Mouse (Mus musculus): ENCODE data around the gene Tmpo. TPM values are rescaled to one million over a fixed set of nuclear protein-coding genes. Genes with fewer than 3 reads are reported as not detected.

Gene Tmpo
- polyA plus RNA-seq, 2 experiments = 111 to 116 TPM

- Histone ChIP-seq H3K27me3 (ENCODE audit: control insufficient read depth, insufficient read depth, low read length) (no peaks in the 10 kb centered on the region), H3K36me3 (replicated peaks; ENCODE audit: control insufficient read depth, insufficient read depth, low read depth) (no peaks in the 10 kb centered on the region), H3K9me3 (ENCODE audit: control insufficient read depth, low read length) (no peaks in the 10 kb centered on the region), H3K4me3 (ENCODE audit: insufficient read depth in 1 of 2, low read depth in 2 of 2, low read length in 2 of 2) (no peak overlapping the region), H3K4me1 (replicated peaks; ENCODE audit: control insufficient read depth in 2 of 2, insufficient read depth in 2 of 2, low read length in 1 of 2) (no peaks in the 10 kb centered on the region), H3K27ac (no peak overlapping the region), H3K4me2 (ENCODE audit: low read depth) (no peak overlapping the region), H3K9ac (replicated peaks) (no peak overlapping the region)
- TF ChIP-seq CTCF (IDR thresholded peaks at IDR 0.05; ENCODE audit: low read depth) (no peak), EP300 (IDR thresholded peaks at IDR 0.05; ENCODE audit: low read depth) (no peak)
- no peak for ATAC-seq (ENCODE audit: insufficient read depth)
- whole genome bisulfite sequencing (ENCODE audit: insufficient replicate concordance) = 60% methylated on average over 3 of the region's 3 CpGs
- no peak for DNase-seq (ENCODE audit: low read depth in 3 of 3, low spot score in 3 of 3)
Measured at GRCm38 (mm10) chr10:91105981-91106380, 75.1 kb downstream of the Tmpo start.

GRCm38 (mm10) chr10:91102799-91103590 is 78.1 kb downstream of the Tmpo start:
- 73% methylated on average over 14 of the region's 14 CpGs for WGBS (ENCODE audit: insufficient replicate concordance)
- Histone ChIP-seq H3K9me3 (ENCODE audit: control insufficient read depth, low read length) (no peaks in the 10 kb centered on the region), H3K9ac (replicated peaks) (no peak overlapping the region), H3K4me3 (ENCODE audit: insufficient read depth in 1 of 2, low read depth in 2 of 2, low read length in 2 of 2) (no peak overlapping the region), H3K27ac (no peak overlapping the region), H3K4me2 (ENCODE audit: low read depth) (no peak overlapping the region), H3K36me3 (replicated peaks; ENCODE audit: control insufficient read depth, insufficient read depth, low read depth) (no peaks in the 10 kb centered on the region), H3K4me1 (replicated peaks; ENCODE audit: control insufficient read depth in 2 of 2, insufficient read depth in 2 of 2, low read length in 1 of 2) (no peaks in the 10 kb centered on the region), H3K27me3 (ENCODE audit: control insufficient read depth, insufficient read depth, low read length) (no peaks in the 10 kb centered on the region)
- DNase-seq (ENCODE audit: low read depth in 3 of 3, low spot score in 3 of 3) (no peak), ATAC-seq (ENCODE audit: insufficient read depth) (no peak)
- TF ChIP-seq CTCF (IDR thresholded peaks at IDR 0.05; ENCODE audit: low read depth) (no peak), EP300 (IDR thresholded peaks at IDR 0.05; ENCODE audit: low read depth) (no peak)

- H3K4me3 ChIP-seq (ENCODE audit: insufficient read depth in 1 of 2, low read depth in 2 of 2, low read length in 2 of 2) = no peak overlapping the region
- H3K4me2 ChIP-seq (ENCODE audit: low read depth) = no peak overlapping the region
- H3K36me3 ChIP-seq (replicated peaks; ENCODE audit: control insufficient read depth, insufficient read depth, low read depth) = no peaks in the 10 kb centered on the region
- WGBS (ENCODE audit: insufficient replicate concordance) = 88% methylated on average over 25 of the region's 25 CpGs
- ATAC-seq (ENCODE audit: insufficient read depth) (no peak), DNase-seq (ENCODE audit: low read depth in 3 of 3, low spot score in 3 of 3) (no peak)
- no peak overlapping the region for H3K9ac ChIP-seq (replicated peaks)
- H3K9me3 ChIP-seq (ENCODE audit: control insufficient read depth, low read length) = no peaks in the 10 kb centered on the region
- TF ChIP-seq CTCF (IDR thresholded peaks at IDR 0.05; ENCODE audit: low read depth) (no peak), EP300 (IDR thresholded peaks at IDR 0.05; ENCODE audit: low read depth) (no peak)
- H3K4me1 ChIP-seq (replicated peaks; ENCODE audit: control insufficient read depth in 2 of 2, insufficient read depth in 2 of 2, low read length in 1 of 2) = no peaks in the 10 kb centered on the region
- no peaks in the 10 kb centered on the region for H3K27me3 ChIP-seq (ENCODE audit: control insufficient read depth, insufficient read depth, low read length)
- H3K27ac ChIP-seq = no peak overlapping the region
Measured at GRCm38 (mm10) chr10:91101936-91102335, 79.2 kb downstream of the Tmpo start.

GRCm38 (mm10) chr10:91100101-91100500 is 81.0 kb downstream of the Tmpo start:
- Histone ChIP-seq H3K4me3 (ENCODE audit: insufficient read depth in 1 of 2, low read depth in 2 of 2, low read length in 2 of 2) (no peak overlapping the region), H3K4me1 (replicated peaks; ENCODE audit: control insufficient read depth in 2 of 2, insufficient read depth in 2 of 2, low read length in 1 of 2) (no peaks in the 10 kb centered on the region), H3K9me3 (ENCODE audit: control insufficient read depth, low read length) (no peaks in the 10 kb centered on the region), H3K36me3 (replicated peaks; ENCODE audit: control insufficient read depth, insufficient read depth, low read depth) (no peaks in the 10 kb centered on the region), H3K4me2 (ENCODE audit: low read depth) (no peak overlapping the region), H3K27ac (no peak overlapping the region), H3K9ac (replicated peaks) (no peak overlapping the region), H3K27me3 (ENCODE audit: control insufficient read depth, insufficient read depth, low read length) (no peaks in the 10 kb centered on the region)
- 94% methylated on average over 1 of the region's 1 CpGs for WGBS (ENCODE audit: insufficient replicate concordance)
- ATAC-seq (ENCODE audit: insufficient read depth) (no peak), DNase-seq (ENCODE audit: low read depth in 3 of 3, low spot score in 3 of 3) (no peak)
- TF ChIP-seq CTCF (IDR thresholded peaks at IDR 0.05; ENCODE audit: low read depth) (no peak), EP300 (IDR thresholded peaks at IDR 0.05; ENCODE audit: low read depth) (no peak)

- Histone ChIP-seq H3K9ac (replicated peaks) (no peak overlapping the region), H3K27me3 (ENCODE audit: control insufficient read depth, insufficient read depth, low read length) (no peaks in the 10 kb centered on the region), H3K36me3 (replicated peaks; ENCODE audit: control insufficient read depth, insufficient read depth, low read depth) (no peaks in the 10 kb centered on the region), H3K4me2 (ENCODE audit: low read depth) (no peak overlapping the region), H3K9me3 (ENCODE audit: control insufficient read depth, low read length) (no peaks in the 10 kb centered on the region), H3K4me3 (ENCODE audit: insufficient read depth in 1 of 2, low read depth in 2 of 2, low read length in 2 of 2) (no peak overlapping the region), H3K27ac (no peak overlapping the region), H3K4me1 (replicated peaks; ENCODE audit: control insufficient read depth in 2 of 2, insufficient read depth in 2 of 2, low read length in 1 of 2) (no peaks in the 10 kb centered on the region)
- no peak for DNase-seq (ENCODE audit: low read depth in 3 of 3, low spot score in 3 of 3)
- WGBS (ENCODE audit: insufficient replicate concordance) = 74% methylated on average over 8 of the region's 8 CpGs
- ATAC-seq (ENCODE audit: insufficient read depth) = no peak
- TF ChIP-seq EP300 (IDR thresholded peaks at IDR 0.05; ENCODE audit: low read depth) (no peak), CTCF (IDR thresholded peaks at IDR 0.05; ENCODE audit: low read depth) (no peak)
Measured at GRCm38 (mm10) chr10:91098056-91098455, 83.1 kb downstream of the Tmpo start.

Other genes with a start within 250 kb of the Tmpo start
- 4.3 and 7.2 TPM in 2 replicates for gene Apaf1, start 98.5 kb downstream of the Tmpo start, polyA plus RNA-seq (2012; rRNA removed)
- gene Apaf1, start 98.5 kb downstream of the Tmpo start, polyA plus RNA-seq (2014; fragmentation: Nextera tagmentation; extraction: Ambion mirVana) = 8.2 and 9.1 TPM in 2 replicates
- gene Ikbip, start 98.4 kb downstream of the Tmpo start, polyA plus RNA-seq (2012; rRNA removed) = 1.9 and 4.0 TPM in 2 replicates
- gene Ikbip, start 98.4 kb downstream of the Tmpo start, polyA plus RNA-seq (2014; fragmentation: Nextera tagmentation; extraction: Ambion mirVana) = 7.3 and 7.9 TPM in 2 replicates
- gene Slc25a3, start 57.3 kb downstream of the Tmpo start, polyA plus RNA-seq (2012; rRNA removed) = 121 and 190 TPM in 2 replicates
- 207 and 223 TPM in 2 replicates for gene Slc25a3, start 57.3 kb downstream of the Tmpo start, polyA plus RNA-seq (2014; fragmentation: Nextera tagmentation; extraction: Ambion mirVana)